Mouse (Mus musculus): ENCODE measurements around the gene Gpatch2l.

Gpatch2l gene

GRCm38 (mm10) chr12:86276463-86276862 is 34.8 kb downstream of the Gpatch2l start:
- ATAC-seq (ENCODE audit: insufficient number of reproducible peaks, low FRiP score, low TSS enrichment), result no peak

- no peak for ATAC-seq (ENCODE audit: insufficient number of reproducible peaks, low FRiP score, low TSS enrichment)
These were observed 35.2 kb downstream of the Gpatch2l start for GRCm38 (mm10) chr12:86276895-86277294.

- ATAC-seq (ENCODE audit: insufficient number of reproducible peaks, low FRiP score, low TSS enrichment), result no peak
These were observed 38.3 kb downstream of the Gpatch2l start for GRCm38 (mm10) chr12:86280000-86280399.

GRCm38 (mm10) chr12:86285704-86286103 is 44.0 kb downstream of the Gpatch2l start:
- no peak for ATAC-seq (ENCODE audit: insufficient number of reproducible peaks, low FRiP score, low TSS enrichment)

GRCm38 (mm10) chr12:86297450-86297849 is 55.8 kb downstream of the Gpatch2l start:
- no peak for ATAC-seq (ENCODE audit: insufficient number of reproducible peaks, low FRiP score, low TSS enrichment)

GRCm38 (mm10) chr12:86302973-86303372 is 61.3 kb downstream of the Gpatch2l start:
- ATAC-seq (ENCODE audit: insufficient number of reproducible peaks, low FRiP score, low TSS enrichment), result no peak

GRCm38 (mm10) chr12:86305045-86305444 is 63.4 kb downstream of the Gpatch2l start:
- ATAC-seq (ENCODE audit: insufficient number of reproducible peaks, low FRiP score, low TSS enrichment), result no peak

- ATAC-seq (ENCODE audit: insufficient number of reproducible peaks, low FRiP score, low TSS enrichment), result no peak
These were observed 64.1 kb downstream of the Gpatch2l start for GRCm38 (mm10) chr12:86305635-86306243.

GRCm38 (mm10) chr12:86309474-86309873 is 67.8 kb downstream of the Gpatch2l start:
- no peak for ATAC-seq (ENCODE audit: insufficient number of reproducible peaks, low FRiP score, low TSS enrichment)

- ATAC-seq (ENCODE audit: insufficient number of reproducible peaks, low FRiP score, low TSS enrichment), result no peak
These were observed 68.2 kb downstream of the Gpatch2l start for GRCm38 (mm10) chr12:86309902-86310301.

- ATAC-seq (ENCODE audit: insufficient number of reproducible peaks, low FRiP score, low TSS enrichment), result no peak
These were observed 79.0 kb downstream of the Gpatch2l start for GRCm38 (mm10) chr12:86320629-86321028.

- ATAC-seq (ENCODE audit: insufficient number of reproducible peaks, low FRiP score, low TSS enrichment), result no peak
These were observed 82.6 kb downstream of the Gpatch2l start for GRCm38 (mm10) chr12:86324297-86324696.

- ATAC-seq (ENCODE audit: insufficient number of reproducible peaks, low FRiP score, low TSS enrichment), result no peak
These were observed 88.2 kb downstream of the Gpatch2l start for GRCm38 (mm10) chr12:86329813-86330212.

- no peak for ATAC-seq (ENCODE audit: insufficient number of reproducible peaks, low FRiP score, low TSS enrichment)
These were observed 89.0 kb downstream of the Gpatch2l start for GRCm38 (mm10) chr12:86330684-86331083.

- ATAC-seq (ENCODE audit: insufficient number of reproducible peaks, low FRiP score, low TSS enrichment), result no peak
These were observed 89.6 kb downstream of the Gpatch2l start for GRCm38 (mm10) chr12:86331248-86331647.

GRCm38 (mm10) chr12:86336209-86336608 is 94.6 kb downstream of the Gpatch2l start:
- ATAC-seq (ENCODE audit: insufficient number of reproducible peaks, low FRiP score, low TSS enrichment), result no peak

- ATAC-seq (ENCODE audit: insufficient number of reproducible peaks, low FRiP score, low TSS enrichment), result no peak
These were observed 95.2 kb downstream of the Gpatch2l start for GRCm38 (mm10) chr12:86336887-86337286.

Data from cerebellum, adult (tissue).